Mouse (Mus musculus) liver (tissue): ENCODE measurements around the gene Tmem37.

ENCODE experiments used
- DNase-seq: peaks from one replicate; pipeline ENCODE4 v3.0.0-alpha.2; 2020; ENCODE audit warnings: mixed read lengths

Gene Tmem37

DNA sequence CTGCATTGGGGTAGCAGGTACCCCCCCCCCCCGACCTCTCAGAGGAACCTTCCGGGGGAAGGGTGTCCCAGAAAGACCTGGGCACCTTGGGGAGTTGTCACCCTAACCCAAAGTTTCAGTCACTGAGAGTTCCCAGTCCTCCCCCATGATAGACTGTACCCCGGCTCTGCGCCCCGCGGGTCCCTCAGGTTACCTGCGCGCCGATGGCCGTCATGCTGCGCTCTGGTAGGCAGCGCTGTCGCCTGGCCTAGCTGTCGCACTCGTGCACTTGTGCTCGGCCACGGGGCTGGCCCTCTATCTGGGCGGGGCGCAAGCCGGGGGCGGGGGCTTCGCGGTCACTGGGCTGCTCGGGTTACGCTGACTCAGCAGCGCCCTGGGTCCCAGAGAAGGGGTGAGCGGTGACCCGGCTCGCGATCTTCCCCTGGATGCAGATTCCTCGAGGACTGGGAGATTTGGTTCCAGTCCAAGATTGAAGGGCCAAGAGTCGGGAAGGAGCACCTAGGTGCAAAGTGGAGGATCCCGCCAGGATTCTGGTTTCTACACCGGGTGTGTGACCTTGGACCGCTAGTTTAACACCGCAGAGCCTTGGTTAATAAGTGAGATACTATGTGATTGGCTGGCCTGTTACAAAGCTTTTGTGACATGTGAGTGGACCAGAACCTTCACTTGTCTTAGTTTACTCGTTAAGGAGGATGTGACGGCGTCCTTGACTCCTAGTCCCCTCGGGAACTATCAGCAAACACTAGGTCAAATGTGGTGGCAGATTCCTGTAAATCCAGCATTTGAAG, at the start of gene Tmem37:
TSS of gene Tmem37 (minus strand) at position 556 of the 788 bp plus-strand sequence.
- peak; percentile 82 for DNase-seq

DNA sequence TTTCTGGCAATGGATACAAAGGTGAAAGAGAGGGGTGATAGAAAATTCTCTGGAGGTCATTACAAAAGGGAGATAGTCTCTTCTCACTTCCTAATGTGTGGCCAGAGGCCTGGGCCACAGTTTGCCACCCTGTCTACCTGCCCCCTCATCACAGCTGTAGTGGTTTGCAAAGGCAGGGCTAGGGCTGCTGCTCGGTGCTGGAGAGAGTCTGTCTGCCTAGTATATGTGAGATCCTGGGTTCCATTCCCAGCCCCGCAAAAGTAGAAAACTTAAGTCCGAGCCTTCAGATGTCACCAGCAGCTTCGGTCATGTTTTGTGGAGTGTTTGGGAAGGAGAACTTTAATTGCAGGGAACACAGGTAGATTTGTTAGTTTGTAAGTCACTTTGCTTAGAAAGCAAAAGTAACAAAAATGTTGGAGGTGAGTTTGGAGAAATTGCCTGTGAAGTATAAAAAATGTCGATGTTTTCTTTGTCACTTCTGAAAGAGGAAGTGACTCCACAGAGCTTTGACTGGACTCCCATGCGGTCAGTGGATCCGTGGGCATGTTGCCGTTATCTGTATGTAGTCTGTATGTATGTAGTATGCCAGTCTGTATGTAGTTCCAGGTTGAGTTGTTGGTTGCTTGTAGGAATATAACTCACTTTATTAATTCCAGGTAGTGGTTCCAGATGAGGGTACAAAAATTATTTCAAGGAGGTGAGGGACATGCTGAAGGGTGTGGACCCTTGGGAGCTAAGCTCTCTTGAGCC, 48.9 kb upstream of the Tmem37 start:
- DNase-seq, result no peak

DNA sequence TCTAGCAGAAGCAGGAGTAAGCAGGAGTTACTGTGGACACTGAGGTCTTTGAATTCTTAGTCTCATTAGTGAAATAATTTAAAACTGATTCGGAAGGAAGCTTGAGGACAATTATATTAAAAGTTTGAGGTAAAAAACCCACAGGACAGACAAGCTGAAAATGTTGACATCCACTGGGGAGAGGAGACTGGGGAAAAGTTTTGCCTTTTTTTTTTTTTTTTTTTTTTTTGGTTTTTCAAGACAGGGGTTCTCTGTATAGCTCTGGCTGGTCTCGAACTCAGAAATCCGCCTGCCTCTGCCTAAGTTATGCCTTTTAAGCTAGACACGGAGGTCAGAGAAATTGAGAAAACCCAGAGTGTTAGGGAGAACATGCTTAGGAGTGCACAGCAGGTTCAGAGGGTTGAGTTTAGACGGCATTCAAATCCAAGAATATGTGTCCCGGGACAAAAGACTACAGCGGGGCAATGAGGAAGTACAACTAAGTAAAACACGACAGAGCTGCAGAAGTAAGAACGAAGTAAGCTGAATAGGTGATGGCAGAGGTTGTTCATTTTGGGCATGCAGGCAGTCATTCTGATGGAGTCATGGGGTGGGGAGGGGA, 48.2 kb upstream of the Tmem37 start:
- no peak for DNase-seq

DNA sequence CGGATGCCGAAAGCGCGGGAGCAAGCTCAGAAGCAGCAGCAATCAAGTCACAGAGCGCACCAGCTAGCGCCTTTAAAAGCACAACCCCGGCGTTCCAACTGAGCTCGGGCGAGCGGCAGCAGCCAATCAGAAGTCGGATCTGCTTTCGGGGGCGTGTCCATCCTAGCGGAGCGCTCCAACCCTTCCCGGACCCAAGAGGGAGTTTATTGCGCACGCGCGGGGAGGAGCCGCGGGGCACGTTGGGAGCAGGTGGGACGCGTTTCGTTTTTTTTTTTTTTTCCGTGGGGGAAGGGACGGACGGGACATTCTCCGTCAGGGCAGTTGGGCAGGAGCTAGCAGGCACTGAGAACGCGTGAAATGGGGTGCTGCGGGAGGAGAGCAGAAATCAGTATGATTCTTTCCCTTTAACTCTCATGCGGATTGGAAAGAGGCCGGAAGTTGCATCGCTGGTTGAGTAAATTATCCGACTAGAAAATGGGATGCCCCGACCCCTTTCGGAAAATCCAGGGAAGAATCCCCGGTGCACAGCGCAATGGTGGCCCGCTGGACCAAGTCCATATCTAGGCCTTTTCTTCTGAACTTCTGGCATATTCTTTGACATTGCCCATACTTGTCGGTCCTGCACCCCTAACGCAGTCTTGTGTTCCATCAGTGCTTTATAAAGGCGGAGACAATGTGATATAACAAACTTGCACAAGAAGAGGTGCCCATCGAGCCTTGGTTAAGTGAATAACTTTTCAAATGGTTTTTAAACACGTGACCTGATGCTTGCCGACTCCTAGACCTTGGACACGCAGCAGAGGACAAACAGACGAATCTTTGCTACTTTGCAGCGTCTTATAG, 47.3 kb upstream of the Tmem37 start, which contains the start of the genes Dbi and 3110009E18Rik:
TSS of gene Dbi (minus strand) at position 110 of the 843 bp plus-strand sequence.
TSS of gene 3110009E18Rik (plus strand) at position 219 of the 843 bp plus-strand sequence.
- peak; percentile 99 for DNase-seq

DNA sequence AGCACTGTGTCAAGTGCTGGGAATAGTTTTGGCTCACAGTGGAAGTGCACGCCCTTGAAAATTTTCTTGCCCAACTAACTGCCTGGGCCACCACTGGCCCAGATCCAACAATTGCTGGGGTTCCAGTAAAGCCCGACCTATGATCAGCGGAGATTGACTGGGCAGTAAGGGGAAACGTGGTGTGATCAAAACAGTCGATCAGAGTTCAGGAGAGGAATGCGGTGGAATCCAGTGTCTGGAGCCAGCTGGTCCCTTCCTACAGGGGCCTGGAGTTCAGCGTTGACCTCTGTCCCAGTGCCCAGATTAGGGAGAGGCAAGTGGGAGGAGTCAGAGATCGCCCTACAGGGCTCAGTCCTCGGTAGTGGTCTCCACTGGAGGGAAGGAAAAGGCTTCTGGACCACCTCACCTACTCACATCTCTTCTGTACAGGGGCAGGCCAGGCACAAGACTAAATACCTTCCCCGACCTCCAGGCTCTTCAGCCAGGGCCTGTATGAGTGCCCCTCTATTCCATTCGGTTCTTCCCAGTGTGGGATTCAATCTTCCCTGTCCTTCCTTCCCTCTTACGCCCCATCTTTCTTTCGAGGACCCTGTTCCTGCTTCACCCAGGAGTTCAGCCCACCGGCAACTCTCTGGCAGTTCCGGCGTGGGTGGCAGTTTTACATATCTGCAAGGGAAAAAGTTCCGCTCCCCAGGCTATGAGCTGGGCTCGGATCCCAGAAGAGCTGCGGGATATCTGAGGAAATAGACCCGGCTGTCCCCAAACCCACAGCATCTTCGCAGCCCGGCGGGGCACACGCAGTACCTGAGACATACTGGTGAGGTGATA, 46.5 kb upstream of the Tmem37 start:
- DNase-seq, result peak; percentile 60

DNA sequence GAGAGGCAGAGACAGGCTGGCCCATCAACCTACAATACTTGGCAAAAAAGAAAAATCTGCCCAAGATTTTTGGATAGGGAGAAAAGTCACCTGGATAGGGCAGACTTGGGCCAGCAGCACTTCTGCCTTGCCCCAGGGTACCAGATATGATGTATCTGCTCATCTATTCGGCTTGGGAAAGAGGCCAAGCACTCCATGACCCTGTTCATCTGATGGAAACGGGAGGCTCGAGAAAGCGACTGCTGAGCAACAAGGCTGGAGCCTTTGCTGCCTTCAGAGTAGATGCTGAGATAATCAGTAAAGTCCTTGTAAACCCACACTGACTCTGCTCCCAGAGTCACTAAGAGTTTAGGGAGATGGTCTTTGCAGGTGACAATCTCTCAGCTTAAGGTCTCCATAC, 45.5 kb upstream of the Tmem37 start:
- DNase-seq, result no peak

DNA sequence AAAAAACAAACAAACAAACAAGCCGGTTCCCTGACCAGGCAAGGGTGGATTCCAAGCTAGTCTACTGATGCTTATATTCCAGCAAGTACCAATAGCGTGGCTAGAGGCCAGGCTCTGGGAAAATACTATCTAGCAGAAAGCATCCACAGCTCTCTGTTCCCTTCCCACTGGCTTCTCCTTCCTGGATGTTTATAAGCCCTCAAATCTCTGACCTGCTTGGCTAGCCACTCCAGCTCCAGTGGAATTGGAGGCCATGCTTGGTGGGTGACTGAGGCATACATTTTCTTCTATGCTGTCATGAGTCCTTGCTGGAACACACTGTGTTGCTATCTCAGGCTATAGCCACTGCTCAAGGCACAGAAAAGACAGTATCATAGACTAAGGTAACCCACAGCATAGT, 45.0 kb upstream of the Tmem37 start:
- DNase-seq, result no peak

DNA sequence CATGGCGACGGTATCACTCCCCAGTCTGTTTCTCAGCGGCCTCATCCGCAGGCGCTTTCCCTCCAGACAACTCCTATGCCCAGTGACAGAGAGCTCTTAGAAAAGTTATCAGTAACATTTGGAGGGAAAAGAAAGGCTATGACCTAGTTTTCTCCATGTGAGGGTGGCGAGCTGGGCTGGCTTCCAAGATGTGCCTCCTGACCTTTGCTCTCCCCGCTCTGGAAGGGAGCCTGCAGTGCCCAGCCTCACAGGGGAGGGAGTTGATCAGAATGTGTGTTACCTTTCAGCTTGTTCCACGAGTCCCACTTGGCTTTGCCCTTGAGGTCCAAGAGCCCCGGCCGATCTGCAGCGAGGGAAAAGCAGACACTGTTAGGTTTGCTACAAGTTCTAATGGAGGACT, 42.2 kb upstream of the Tmem37 start:
- no peak for DNase-seq

DNA sequence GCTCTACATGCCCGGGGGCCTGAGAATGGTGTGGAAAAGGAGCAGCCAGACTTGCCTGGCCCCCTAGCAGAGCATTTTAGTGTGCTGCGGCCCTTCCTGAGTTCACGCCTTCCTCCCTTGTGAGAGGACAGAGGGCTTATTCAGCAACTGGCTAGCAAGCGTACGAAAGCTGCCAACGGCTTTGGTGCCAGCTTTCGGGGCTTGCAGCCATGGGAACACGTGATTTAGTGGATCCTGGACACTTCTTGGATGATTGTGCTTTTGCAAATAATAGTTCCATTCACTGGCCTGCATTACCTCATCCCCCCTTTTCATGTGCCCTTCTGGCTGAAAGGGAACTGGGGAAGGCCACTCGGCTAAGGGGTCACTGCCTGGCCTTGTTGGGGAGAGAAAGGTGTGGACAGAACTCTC, 41.8 kb upstream of the Tmem37 start:
- no peak for DNase-seq

DNA sequence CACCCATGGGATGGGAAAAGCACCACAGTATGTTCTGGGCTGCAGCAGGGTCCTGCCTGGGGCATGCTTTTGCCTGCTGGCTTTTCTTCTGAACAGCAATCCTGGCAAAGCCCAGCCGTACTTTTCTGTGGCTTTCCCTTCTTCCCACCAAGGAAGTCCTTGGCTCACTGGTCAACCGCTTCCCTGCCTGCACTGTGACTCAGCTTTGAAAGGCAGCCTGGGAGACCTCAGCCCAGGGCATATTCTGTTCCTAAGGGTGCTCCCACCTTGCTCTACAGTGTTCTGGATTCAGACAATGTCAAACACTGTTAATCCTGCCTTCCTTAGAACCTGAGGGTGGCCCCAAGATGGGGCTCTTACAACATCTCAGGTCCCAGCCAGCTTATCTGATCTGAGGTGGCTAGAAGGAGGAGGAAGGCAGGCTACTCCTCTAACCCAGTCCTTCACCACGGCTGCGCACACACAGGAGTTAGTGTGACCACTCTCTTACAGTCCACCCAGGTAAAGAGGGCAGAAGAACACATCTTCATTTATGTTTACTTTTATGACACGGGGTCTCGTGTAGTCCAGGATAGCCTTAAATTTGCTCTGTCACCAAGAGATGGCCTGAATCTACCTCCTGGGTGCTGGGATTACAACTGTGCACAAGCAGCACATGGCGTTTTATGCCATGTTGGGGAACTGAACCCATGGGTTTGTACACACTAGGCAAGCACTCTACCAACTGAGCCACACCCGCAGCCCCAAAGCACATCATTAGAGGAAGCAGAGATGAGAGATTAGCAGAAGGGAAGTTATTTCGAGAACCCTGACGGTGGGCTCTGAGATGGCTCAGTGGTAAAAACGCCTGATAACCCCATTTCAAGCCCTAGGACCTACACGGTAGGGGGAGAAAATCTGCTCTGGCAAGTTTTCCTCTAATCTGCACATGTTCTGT, 38.6 kb upstream of the Tmem37 start:
- no peak for DNase-seq

DNA sequence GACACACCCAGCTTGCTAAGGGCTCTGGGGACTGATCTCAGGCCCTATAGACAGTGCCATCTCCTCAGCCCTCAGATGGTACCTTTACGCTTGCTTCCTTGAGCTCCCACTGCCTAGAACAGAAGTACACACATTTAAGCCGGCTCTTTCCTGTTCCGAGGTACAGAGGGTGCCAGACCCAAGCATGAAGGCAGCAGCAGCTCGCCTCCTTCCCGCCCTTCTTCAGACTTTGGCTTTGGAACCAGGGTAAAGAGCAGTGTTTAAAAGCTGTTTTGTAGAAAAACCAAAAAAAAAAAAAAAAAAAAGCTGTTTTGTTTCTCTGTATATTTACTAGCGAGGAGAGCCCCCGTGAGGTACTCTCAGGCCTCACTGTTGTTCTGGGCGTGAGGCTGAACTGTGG, 37.9 kb upstream of the Tmem37 start:
- no peak for DNase-seq

DNA sequence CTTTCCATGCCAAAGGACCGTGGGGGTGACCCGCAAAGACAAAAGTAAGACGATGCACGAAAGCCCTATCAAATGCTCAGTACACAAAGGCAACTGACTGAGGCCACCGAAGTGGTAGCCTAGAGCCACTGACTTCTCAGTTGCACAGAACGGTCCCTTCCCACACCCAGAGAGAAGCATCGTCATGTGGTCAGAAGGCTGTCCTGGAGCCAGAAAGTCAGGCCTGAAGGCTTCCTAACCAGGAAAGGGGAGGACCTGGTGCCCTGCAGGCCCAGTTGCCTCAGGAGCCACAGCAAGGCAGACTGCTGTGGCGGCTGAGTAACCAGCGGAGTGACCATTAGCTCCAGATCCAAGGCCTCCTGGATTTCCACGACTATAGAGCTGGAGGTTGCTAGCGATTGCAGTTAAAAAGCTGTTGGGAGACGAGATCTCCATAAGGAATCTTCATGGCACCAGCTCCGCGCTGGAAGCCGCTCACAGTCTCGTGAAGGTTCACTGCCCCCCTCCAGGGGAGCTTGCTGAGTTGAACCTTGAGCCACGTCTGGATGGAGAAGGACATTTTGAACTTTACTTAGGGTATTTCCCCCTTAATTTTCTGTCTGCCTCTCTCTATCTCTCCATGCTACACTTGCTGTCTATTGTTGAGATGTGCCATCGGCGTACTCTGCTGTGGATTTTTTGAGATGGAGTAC, 36.0 kb upstream of the Tmem37 start:
- DNase-seq, result no peak

DNA sequence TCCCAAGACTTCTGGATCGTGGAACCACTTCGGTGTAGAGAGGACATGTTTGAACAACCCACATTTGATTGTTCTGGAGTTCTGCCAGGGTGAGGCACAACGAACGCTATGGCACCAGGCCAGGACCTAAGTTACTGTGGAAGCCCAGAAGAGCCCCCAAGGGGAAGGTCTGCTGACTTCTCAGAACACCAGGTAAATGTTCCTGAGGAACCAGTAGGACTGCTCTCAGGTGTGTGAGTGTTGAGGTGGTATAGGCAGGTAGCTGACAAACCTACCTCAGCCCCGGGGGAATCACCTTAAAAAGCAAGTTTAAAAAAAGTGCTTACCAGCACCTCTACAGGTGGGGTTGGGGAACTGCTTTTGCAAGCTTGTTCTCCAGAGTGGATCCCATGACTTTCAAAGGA, 31.7 kb upstream of the Tmem37 start:
- DNase-seq, result no peak

DNA sequence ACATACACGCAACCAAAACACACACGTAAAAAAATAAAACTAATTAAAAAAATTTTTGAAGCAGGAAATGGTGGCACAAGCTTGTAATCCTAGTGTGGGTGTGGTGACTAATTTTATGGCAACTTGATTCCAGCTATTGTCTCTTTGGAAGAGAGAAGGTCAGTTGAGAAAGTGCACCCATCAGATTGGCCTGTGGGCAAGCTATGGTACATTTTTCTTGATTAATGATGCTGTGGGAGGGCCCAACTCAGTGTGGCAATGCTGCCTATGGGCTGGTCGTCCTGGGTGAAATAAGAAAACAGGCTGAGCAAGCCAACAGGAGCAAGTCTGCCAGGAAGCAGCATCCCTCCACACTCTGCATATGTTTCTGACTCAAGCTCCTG, 27.3 kb upstream of the Tmem37 start:
- no peak for DNase-seq

DNA sequence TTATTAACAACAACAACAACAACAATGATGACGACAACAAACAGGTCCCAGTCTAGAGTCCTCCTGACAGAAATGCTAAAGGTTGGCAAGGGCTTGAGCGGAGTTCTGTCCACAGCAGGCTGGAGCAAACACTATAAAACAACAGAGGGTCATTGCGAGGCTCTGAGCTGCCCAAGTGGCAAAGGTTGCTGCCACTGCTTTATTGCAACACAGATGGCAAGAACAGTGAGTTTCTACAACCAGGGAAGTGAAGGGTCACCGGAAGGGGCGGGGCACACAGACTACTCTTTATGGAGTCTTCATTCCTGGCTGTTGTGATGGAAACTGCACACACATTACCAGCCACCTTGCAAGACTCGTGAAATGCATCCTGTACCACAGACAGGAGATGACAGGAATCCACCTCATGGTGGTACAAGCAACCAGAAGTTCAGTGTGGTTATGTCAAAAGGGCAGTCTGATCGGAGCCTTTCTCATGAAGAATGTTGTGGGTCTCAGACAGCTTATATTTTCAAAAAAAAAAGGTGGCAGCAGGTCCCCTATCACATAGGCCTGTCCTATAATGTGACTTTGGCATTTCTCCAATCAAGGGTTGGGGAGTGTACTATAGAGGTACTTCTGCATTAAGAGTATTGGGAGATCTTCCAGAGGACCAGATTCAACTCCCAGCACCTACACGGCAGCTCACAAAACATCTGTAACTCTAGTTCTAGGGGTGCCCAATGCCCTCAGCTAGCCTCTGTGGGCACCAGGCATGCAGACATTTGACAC, 26.8 kb upstream of the Tmem37 start:
- no peak for DNase-seq

DNA sequence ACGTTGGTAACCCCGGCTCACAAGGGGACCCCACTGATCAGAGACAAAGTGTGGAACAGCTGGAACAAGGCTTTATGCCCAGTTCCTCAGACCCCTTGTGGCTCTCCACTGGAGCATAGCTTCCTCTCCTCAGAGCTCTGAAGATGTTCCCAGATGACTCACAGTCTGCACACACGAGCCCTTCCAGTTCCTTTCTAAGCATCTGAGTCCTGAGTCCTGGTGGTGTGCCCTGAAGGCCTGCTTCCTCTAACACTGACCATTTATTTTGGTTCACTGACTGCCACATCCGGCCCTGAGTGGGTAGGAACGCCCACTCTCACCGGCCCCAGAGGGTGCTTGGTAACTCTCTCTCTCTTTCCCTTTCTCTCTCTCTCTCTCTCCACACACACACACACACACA, 25.6 kb upstream of the Tmem37 start:
- no peak for DNase-seq

DNA sequence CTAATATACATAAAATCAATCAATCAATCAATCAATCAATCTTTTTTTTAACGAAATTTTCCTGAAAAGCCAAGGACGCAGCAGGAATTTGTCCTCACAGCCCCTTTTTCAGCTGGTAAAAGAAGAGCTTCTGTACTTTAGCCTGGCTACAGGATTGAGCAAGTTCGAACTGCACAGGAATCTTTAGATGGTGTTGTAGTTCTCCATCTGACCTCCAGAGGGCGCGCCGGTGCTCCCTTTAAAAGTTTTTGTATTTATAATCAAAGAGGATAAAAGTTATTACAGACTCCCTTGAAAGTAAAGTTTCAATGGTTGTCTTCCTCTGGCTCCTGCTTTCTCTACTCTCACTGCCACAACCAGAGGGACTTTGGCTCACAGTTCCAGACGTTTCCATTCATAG, 24.5 kb upstream of the Tmem37 start:
- peak; percentile 66 for DNase-seq

DNA sequence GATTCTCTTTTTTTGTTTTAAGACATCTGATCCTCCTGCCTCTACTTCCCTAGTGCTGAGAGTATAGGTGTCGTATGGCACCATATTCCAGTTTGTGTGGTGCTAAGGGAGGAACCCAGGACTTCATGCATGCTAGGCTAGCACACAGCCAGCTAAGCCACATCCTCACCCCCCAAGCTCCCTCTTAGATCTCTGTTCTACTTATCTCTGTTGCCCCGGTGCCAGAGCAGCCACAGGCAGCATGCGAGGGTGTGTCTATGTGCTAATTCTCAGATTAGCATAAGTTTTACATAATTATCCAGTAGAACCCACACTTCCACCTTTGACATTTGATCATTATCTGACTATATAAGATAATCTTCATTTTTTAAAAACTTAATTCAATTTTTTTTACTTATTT, 21.0 kb upstream of the Tmem37 start:
- DNase-seq, result no peak

DNA sequence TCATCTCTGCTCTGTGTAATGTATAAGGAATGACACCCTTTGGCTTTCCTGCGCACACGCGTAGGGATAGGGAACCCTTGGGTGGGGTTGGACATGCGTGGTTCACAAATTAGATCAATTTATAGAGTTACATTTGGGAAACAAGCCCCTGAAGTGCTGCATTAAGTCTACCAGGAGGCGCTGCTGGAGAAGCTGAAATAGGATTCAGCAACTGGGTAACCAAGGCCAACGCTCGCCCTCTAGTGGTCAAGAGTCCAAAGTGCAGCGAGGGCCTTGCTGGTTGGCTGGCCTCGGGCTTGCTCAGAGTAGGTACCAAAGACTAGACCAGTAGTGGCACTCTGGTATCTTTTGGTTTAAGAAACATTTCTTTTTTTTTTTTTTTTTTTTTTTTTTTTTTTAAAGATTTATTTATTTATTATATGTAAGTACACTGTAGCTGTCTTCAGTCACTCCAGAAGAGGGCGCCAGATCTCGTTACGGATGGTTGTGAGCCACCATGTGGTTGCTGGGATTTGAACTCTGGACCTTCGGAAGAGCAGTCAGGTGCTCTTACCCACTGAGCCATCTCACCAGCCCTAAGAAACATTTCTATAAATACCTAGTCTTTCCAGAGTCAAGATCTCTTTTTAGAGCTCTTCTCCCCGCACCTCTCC, 19.7 kb upstream of the Tmem37 start:
- DNase-seq, result peak; percentile 80
